Mouse (Mus musculus) ES-E14 (cell line): Measurements from ENCODE around the gene Cald1. TPM values are rescaled to one million over a fixed set of nuclear protein-coding genes. Genes with fewer than 3 reads are reported as not detected.

ENCODE experiments used
- DNase-seq: peaks from one replicate; pipeline ENCODE4 v3.0.0-alpha.2; 2013; ENCODE audit warnings: low read depth, low spot score
- H3K27ac ChIP-seq: 2 replicates; pipeline ENCODE4 v1.5.1; 2012; ENCODE audit warnings: low read depth, mild to moderate bottlenecking, low read length, moderate library complexity, mixed read lengths; ENCODE audit not compliant: poor library complexity, insufficient read depth, severe bottlenecking
- H3K36me3 ChIP-seq: 2 replicates; pipeline ENCODE4 v1.6.1; 2012; ENCODE audit warnings: mild to moderate bottlenecking, low read length, moderate library complexity, mixed read lengths; ENCODE audit not compliant: control insufficient read depth, poor library complexity, insufficient read depth, severe bottlenecking
- H3K4me1 ChIP-seq, 2 experiments: fragments of 150-350 bp in 1 of 2; sonication (generic) in 1 of 2; 2 replicates each; pipeline ENCODE4 v1.6.1; 2012; ENCODE audit warnings: low read length in 2 of 2, mild to moderate bottlenecking in 1 of 2, mixed read lengths in 1 of 2; ENCODE audit not compliant: control insufficient read depth in 2 of 2, insufficient read depth in 2 of 2, poor library complexity in 1 of 2
- H3K4me3 ChIP-seq, 2 experiments: fragments of 150-350 bp in 1 of 2; sonication (generic) in 1 of 2; 2 replicates each; pipeline ENCODE4 v1.5.1; 2012; ENCODE audit warnings: low read length in 2 of 2, low read depth in 1 of 2, mild to moderate bottlenecking in 1 of 2, mixed read lengths in 1 of 2; ENCODE audit not compliant: insufficient read depth in 1 of 2, poor library complexity in 1 of 2, severe bottlenecking in 1 of 2
- H3K9ac ChIP-seq: 2 replicates; pipeline ENCODE4 v1.6.1; 2012; ENCODE audit warnings: low read depth, mild to moderate bottlenecking, low read length, mixed read lengths; ENCODE audit not compliant: poor library complexity, insufficient read depth, severe bottlenecking
- H3K9me3 ChIP-seq: fragments of 150-350 bp; sonication (generic); 2 replicates; pipeline ENCODE4 v1.6.1; 2012; ENCODE audit warnings: low read depth, mild to moderate bottlenecking, low read length; ENCODE audit not compliant: control insufficient read depth, insufficient read depth
- CHD2 ChIP-seq: IDR thresholded peaks from 2 replicates; pipeline ENCODE4 v1.6.1; 2014; ENCODE audit warnings: mild to moderate bottlenecking, low read depth, low read length, inconsistent platforms
- HCFC1 ChIP-seq: IDR thresholded peaks from 2 replicates; pipeline ENCODE4 v1.6.1; 2012; ENCODE audit warnings: low read length, inconsistent platforms, borderline replicate concordance; ENCODE audit not compliant: insufficient read depth
- MAFK ChIP-seq: IDR thresholded peaks from 2 replicates; pipeline ENCODE4 v1.6.1; 2014; ENCODE audit warnings: mild to moderate bottlenecking, low read depth, low read length, inconsistent platforms; ENCODE audit not compliant: insufficient read depth
- ZC3H11A ChIP-seq: IDR thresholded peaks from 2 replicates; pipeline ENCODE4 v1.6.1; 2012; ENCODE audit warnings: low read depth, mild to moderate bottlenecking, inconsistent platforms, low read length, borderline replicate concordance
- ZNF384 ChIP-seq: IDR thresholded peaks from 2 replicates; pipeline ENCODE4 v1.6.1; 2012; ENCODE audit warnings: low read depth, low read length, inconsistent platforms
- in situ Hi-C, 2 experiments: fragments of 600-800 bp; cut with MboI; formaldehyde crosslinking; loops; one replicate each; pipeline ENCODE4 v1.15.1; 2025; ENCODE audit warnings: low sequenced_read_pairs in 2 of 2, inconsistent platforms in 1 of 2; ENCODE audit not compliant: unreplicated experiment in 2 of 2
- total RNA-seq: library from RNA; depleted of rRNA; stranded (reverse); fragments of 300-350 nt; gene quantifications from 2 replicates; pipeline ENCODE4 v1.2.3, GENCODE M21; 2012

Gene Cald1
- total RNA-seq, 1 experiment: 108 TPM

DNA sequence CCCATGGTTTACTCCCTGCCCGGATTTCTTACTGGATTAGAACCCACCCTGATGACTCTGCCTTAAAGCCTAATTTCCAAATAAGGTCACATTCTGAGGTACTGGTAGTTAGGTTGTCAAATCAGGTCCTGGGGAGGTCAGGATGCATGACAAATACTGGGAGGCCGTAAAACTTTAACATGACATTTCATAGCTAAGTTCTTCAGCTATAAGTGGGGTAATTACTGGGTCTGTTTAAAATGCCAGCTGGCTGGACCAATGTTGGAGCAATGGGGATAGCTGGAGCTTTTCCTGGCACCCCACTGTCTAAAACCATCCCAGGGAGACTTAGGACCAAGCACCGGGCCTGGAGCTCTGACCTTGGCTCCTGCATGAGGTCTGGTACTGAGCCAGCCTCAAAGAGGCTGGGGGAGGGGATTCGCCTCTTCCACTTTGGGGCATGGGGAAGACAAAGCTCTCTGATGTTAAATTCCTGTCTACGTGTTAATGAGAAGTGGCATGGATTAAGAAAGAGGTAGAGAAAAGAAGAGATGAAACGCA lies 120.9 kb downstream of the Cald1 start:
- DNase-seq: no peak
- no peak for TF ChIP-seq MAFK
- no peak for TF ChIP-seq HCFC1
- TF ChIP-seq CHD2: no peak
- Histone ChIP-seq H3K27ac (no peak overlapping the region), H3K9ac (no peak overlapping the region), H3K4me3 (no peak overlapping the region), H3K9me3 (no peaks in the 10 kb centered on the region), H3K4me1 (peaks cover 0 to 13% of the 10 kb centered on the region in 2 experiments; a peak in 3 of 4 replicates), H3K36me3 (no peaks in the 10 kb centered on the region)
- in situ Hi-C loops: no loop called here

DNA sequence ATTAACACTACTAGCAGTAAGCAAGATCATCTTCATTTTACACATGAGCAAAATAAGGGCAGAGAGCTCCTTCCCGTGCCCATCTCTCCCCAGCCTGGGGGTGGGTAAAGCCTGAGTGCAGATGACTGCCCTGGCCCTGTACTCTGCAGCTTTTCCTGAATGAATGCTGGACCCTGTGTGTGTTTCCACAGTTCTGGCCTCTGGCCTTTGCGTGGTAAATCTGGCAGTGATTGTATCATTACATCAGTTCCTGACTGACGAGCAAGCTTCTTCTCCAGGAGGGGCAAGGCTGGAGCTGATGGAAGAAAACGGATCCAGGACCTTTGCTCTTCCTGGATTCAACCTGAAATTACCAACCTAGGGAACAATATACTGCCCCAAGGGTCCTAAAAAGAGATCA lies 122.1 kb downstream of the Cald1 start:
- no peak overlapping the region for H3K4me3 ChIP-seq
- in situ Hi-C loops: no loop called here
- peaks cover 0 to 13% of the 10 kb centered on the region in 2 experiments; a peak in 3 of 4 replicates for H3K4me1 ChIP-seq
- H3K9ac ChIP-seq: no peak overlapping the region
- H3K36me3 ChIP-seq: no peaks in the 10 kb centered on the region
- no peak overlapping the region for H3K27ac ChIP-seq
- H3K9me3 ChIP-seq: no peaks in the 10 kb centered on the region
- DNase-seq: no peak
- TF ChIP-seq ZC3H11A: no peak

DNA sequence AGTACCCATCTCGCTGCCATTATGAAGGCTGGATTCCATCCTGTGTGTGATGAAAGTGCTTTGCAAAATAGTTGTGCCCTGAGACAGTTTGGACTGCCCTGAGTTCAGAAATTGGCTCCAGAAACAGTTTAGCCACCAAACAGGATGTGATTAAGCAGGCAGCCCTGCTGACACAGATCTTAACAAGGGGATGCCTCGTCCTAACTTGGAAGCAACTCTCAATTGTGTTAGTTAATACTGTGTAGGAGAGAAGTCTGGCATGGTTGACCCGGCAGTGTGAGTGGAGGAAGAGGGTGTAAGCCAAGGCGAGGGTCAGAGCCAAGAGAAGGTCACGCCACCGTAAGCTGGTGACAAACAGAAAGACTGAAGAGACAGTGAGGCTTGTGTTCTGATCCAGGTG lies 123.4 kb downstream of the Cald1 start:
- Histone ChIP-seq H3K9me3 (no peaks in the 10 kb centered on the region), H3K4me1 (peaks cover 3 to 11% of the 10 kb centered on the region in 2 experiments; a peak in 3 of 4 replicates), H3K9ac (no peak overlapping the region), H3K4me3 (no peak overlapping the region), H3K27ac (no peak overlapping the region), H3K36me3 (no peaks in the 10 kb centered on the region)
- no peak for DNase-seq
- TF ChIP-seq ZC3H11A (no peak), HCFC1 (no peak), ZNF384 (no peak), CHD2 (no peak), MAFK (no peak)
- in situ Hi-C loops: no loop called here

- peaks cover 7% of the 10 kb centered on the region in 2 experiments; a peak in 3 of 4 replicates for H3K4me1 ChIP-seq
- no peak for DNase-seq
Measured at GRCm38 (mm10) chr6:34722660-34723059, 124.4 kb downstream of the Cald1 start.

GRCm38 (mm10) chr6:34723250-34723904 lies 125.1 kb downstream of the Cald1 start:
- Histone ChIP-seq H3K9ac (no peak overlapping the region), H3K36me3 (no peaks in the 10 kb centered on the region), H3K27ac (no peak overlapping the region), H3K4me3 (no peak overlapping the region), H3K9me3 (no peaks in the 10 kb centered on the region), H3K4me1 (peaks cover 6 to 7% of the 10 kb centered on the region in 2 experiments; a peak in 2 of 4 replicates)
- no peak for TF ChIP-seq MAFK
- TF ChIP-seq CHD2: no peak
- TF ChIP-seq ZC3H11A: no peak
- no peak for TF ChIP-seq ZNF384
- no peak for TF ChIP-seq HCFC1
- DNase-seq: no peak
- in situ Hi-C loops: no loop called here

More at GRCm38 (mm10) chr6:34722660-34723059, 124.4 kb downstream of the Cald1 start:
- TF ChIP-seq MAFK: no peak
- TF ChIP-seq ZNF384: no peak
- no peak for TF ChIP-seq CHD2
- TF ChIP-seq ZC3H11A: no peak
- no peak for TF ChIP-seq HCFC1
- in situ Hi-C loops: no loop called here
- no peak overlapping the region for H3K9ac ChIP-seq
- no peak overlapping the region for H3K4me3 ChIP-seq
- H3K36me3 ChIP-seq: no peaks in the 10 kb centered on the region
- no peak overlapping the region for H3K27ac ChIP-seq
- no peaks in the 10 kb centered on the region for H3K9me3 ChIP-seq
